Mouse (Mus musculus) hindbrain, postnatal 0 days (tissue): ENCODE measurements around the gene Aars. TPM values are rescaled to one million over a fixed set of nuclear protein-coding genes. Genes with fewer than 3 reads are reported as not detected.
"Not testable (repeated sequence)": the region's sequence is repeated elsewhere in the genome, so short reads cannot be mapped to it uniquely, and the experiment has no call there.

Experiments used
- ATAC-seq: fragments of 200-750 bp; cut with Nextera tagmentation; 2 replicates; pipeline ENCODE4 v1.8.0; 2017; ENCODE audit warnings: mild to moderate bottlenecking, moderate TSS enrichment, moderate library complexity
- DNase-seq: peaks from one replicate; pipeline ENCODE4 v3.0.0-alpha.2; 2015; ENCODE audit warnings: low spot score
- H3K27ac ChIP-seq: fragments of 300-500 bp; sonication (generic); 2 replicates; pipeline ENCODE4 v1.5.1; 2014; ENCODE audit warnings: mild to moderate bottlenecking
- H3K27me3 ChIP-seq: fragments of 300-500 bp; sonication (generic); 2 replicates; pipeline ENCODE4 v1.6.1; 2014; ENCODE audit warnings: low read length, mixed read lengths; ENCODE audit not compliant: insufficient read depth
- H3K36me3 ChIP-seq: fragments of 300-500 bp; sonication (generic); 2 replicates; pipeline ENCODE4 v1.6.1; 2014; ENCODE audit warnings: low read length, mixed read lengths; ENCODE audit not compliant: insufficient read depth
- H3K4me1 ChIP-seq: fragments of 300-500 bp; sonication (generic); 2 replicates; pipeline ENCODE4 v1.6.1; 2014; ENCODE audit warnings: antibody characterized with exemption, low read length, mixed read lengths; ENCODE audit not compliant: insufficient read depth
- H3K4me2 ChIP-seq: fragments of 300-500 bp; sonication (generic); 2 replicates; pipeline ENCODE4 v1.6.1; 2014; ENCODE audit warnings: low read depth, mild to moderate bottlenecking, low read length, moderate library complexity, mixed read lengths
- H3K4me3 ChIP-seq: fragments of 300-500 bp; sonication (generic); 2 replicates; pipeline ENCODE4 v1.5.1; 2014; ENCODE audit warnings: low read length
- H3K9ac ChIP-seq: fragments of 300-500 bp; sonication (generic); replicated peaks from 2 replicates; pipeline ENCODE4 v1.6.1; 2014; ENCODE audit warnings: mild to moderate bottlenecking, low read length, moderate library complexity, mixed read lengths
- H3K9me3 ChIP-seq: fragments of 300-500 bp; sonication (generic); 2 replicates; pipeline ENCODE4 v1.6.1; 2016; ENCODE audit warnings: low read length, mixed read lengths
- CTCF ChIP-seq: IDR thresholded peaks from 2 replicates; pipeline ENCODE4 v1.5.1; 2016; ENCODE audit warnings: antibody characterized with exemption, control low read depth, low read depth
- WGBS: fragments of 180-500 bp; shearing (Covaris S2); extraction: QIAGEN DNeasy Blood & Tissue Kit; methylation state at CpG from one replicate; pipeline ENCODE4 v1.1.7; 2014; 5-methylcytosine and 5-hydroxymethylcytosine counted together
- polyA plus RNA-seq: library from polyadenylated mRNA; unstranded; fragments of >200 nt; fragmentation: Nextera tagmentation; extraction: Ambion mirVana; gene quantifications from 2 replicates; pipeline ENCODE4 v1.2.1, GENCODE M21; 2015
- total RNA-seq: library from RNA; depleted of rRNA; stranded (reverse); fragments of >200 nt; gene quantifications from 2 replicates; pipeline ENCODE4 v1.2.3, GENCODE M21; 2014

Aars gene
- total and polyA plus RNA-seq, 2 experiments from 2014 or later, result 82.2 to 99.5 TPM

DNA sequence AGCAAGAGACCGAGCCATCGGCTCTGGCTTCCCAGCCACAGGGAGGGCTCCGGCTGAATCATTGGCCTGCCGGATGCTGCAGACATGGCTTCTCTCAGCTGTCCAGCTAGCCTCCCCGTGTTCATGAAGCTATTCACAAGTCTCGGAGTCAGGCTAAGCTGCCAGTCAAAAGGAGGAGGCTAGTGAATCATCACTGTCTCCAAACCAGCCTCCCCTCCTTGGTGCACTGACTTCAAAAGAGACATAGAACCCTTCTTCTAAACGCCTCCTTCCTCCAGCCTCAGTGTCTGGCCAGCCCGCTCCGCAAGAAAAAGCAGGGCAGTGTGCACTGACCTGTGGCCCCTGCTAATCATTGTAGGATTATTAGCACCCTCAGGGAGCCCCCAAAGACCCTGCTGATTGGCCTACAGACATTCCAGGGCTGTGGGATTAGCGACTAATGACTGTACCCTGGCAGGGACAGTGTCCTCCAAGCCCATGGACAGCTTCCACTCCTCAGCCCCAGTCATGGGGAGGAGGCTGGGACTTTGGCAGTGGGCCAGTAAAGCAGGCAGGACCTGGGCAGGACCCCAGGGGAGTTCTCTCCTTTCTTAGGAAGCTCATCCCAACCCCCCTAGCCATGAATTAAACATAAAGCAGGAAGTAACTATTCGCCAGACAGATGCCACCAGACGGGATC, 48.8 kb downstream of the Aars start:
- WGBS, result 51% methylated on average over 12 of the region's 12 CpGs
- H3K4me1 ChIP-seq, result no peaks in the 10 kb centered on the region
- H3K4me2 ChIP-seq, result no peak overlapping the region
- H3K27ac ChIP-seq, result no peak overlapping the region
- H3K36me3 ChIP-seq, result no peaks in the 10 kb centered on the region
- H3K9ac ChIP-seq, result no peak overlapping the region
- no peak overlapping the region for H3K4me3 ChIP-seq
- no peak for TF ChIP-seq CTCF
- H3K27me3 ChIP-seq, result no peaks in the 10 kb centered on the region
- ATAC-seq (no peak), DNase-seq (peak; percentile 13)
- H3K9me3 ChIP-seq, result no peaks in the 10 kb centered on the region

- DNase-seq, H3K4me3 ChIP-seq, H3K4me2 ChIP-seq, ATAC-seq, H3K9ac ChIP-seq, H3K27me3 ChIP-seq, H3K4me1 ChIP-seq, H3K9me3 ChIP-seq, H3K27ac ChIP-seq, H3K36me3 ChIP-seq: not testable (repeated sequence)
- 96% methylated on average over 5 of the region's 5 CpGs for WGBS
Observed at GRCm38 (mm10) chr8:111083936-111084335, 51.0 kb downstream of the Aars start.

DNA sequence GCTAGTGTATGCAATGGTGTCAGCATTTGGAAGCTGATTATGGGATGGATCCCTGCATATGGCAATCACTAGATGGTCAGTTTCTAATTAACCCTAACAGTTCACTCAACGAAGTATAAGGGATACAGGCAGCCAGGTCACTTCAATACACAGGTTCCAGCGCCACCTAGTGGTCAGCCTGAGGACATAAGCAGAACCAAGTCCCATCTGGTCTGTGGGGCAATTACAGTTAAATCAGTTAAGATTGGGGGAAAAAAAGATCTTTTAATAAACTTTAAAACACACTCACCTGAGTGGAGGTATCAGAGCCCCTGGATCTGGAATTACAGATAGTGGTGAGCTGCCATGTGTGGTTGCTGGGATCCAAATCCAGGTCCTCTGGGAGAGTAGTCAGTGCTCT, 57.2 kb downstream of the Aars start:
- ATAC-seq (peak; percentile 55; the same call in 1 of the 2 replicates), DNase-seq (peak; percentile 89)
- Histone ChIP-seq H3K4me3 (no peak overlapping the region), H3K4me1 (no peaks in the 10 kb centered on the region), H3K27me3 (no peaks in the 10 kb centered on the region), H3K4me2 (no peak overlapping the region), H3K36me3 (no peaks in the 10 kb centered on the region), H3K9ac (no peak overlapping the region), H3K9me3 (no peaks in the 10 kb centered on the region), H3K27ac (no peak overlapping the region)
- 0% methylated on average over 2 of the region's 2 CpGs for WGBS
- peak; percentile 87 for TF ChIP-seq CTCF

- Histone ChIP-seq H3K27me3 (no peaks in the 10 kb centered on the region), H3K27ac (no peak overlapping the region), H3K4me2 (no peak overlapping the region), H3K9ac (no peak overlapping the region), H3K36me3 (no peaks in the 10 kb centered on the region), H3K4me1 (no peaks in the 10 kb centered on the region), H3K9me3 (no peaks in the 10 kb centered on the region), H3K4me3 (no peak overlapping the region)
- WGBS, result 81% methylated on average over 7 of the region's 7 CpGs
- TF ChIP-seq CTCF, result no peak
- no peak for DNase-seq
- ATAC-seq, result no peak
Observed at GRCm38 (mm10) chr8:111091706-111092105, 58.8 kb downstream of the Aars start.

GRCm38 (mm10) chr8:111092326-111092725, 59.4 kb downstream of the Aars start, which contains the start of gene Clec18a:
Gene Clec18a (minus strand): TSS chr8:111092426.
- H3K4me2 ChIP-seq, H3K27me3 ChIP-seq, H3K9ac ChIP-seq, H3K9me3 ChIP-seq, H3K4me1 ChIP-seq, H3K36me3 ChIP-seq, H3K4me3 ChIP-seq, H3K27ac ChIP-seq, DNase-seq, ATAC-seq: not testable (repeated sequence)
- 93% methylated on average over 4 of the region's 6 CpGs for WGBS

- H3K9me3 ChIP-seq, result no peaks in the 10 kb centered on the region
- no peaks in the 10 kb centered on the region for H3K4me1 ChIP-seq
- no peaks in the 10 kb centered on the region for H3K36me3 ChIP-seq
- 7% methylated on average over 48 of the region's 72 CpGs for WGBS
- peak within 1 kb of the TSS; percentile 67 for H3K4me3 ChIP-seq
- ATAC-seq, result peak; percentile 95
- no peak for TF ChIP-seq CTCF
- DNase-seq, result peak; percentile 93
- peak within 1 kb of the TSS; percentile 61 for H3K9ac ChIP-seq
- no peaks in the 10 kb centered on the region for H3K27me3 ChIP-seq
- H3K4me2 ChIP-seq, result peak within 1 kb of the TSS; percentile 74
- H3K27ac ChIP-seq, result peak within 1 kb of the TSS; percentile 80
Observed at GRCm38 (mm10) chr8:111093865-111094718, 61.1 kb downstream of the Aars start, which contains the start of gene Pdpr. Gene Pdpr (plus strand): TSS chr8:111094630.

DNA sequence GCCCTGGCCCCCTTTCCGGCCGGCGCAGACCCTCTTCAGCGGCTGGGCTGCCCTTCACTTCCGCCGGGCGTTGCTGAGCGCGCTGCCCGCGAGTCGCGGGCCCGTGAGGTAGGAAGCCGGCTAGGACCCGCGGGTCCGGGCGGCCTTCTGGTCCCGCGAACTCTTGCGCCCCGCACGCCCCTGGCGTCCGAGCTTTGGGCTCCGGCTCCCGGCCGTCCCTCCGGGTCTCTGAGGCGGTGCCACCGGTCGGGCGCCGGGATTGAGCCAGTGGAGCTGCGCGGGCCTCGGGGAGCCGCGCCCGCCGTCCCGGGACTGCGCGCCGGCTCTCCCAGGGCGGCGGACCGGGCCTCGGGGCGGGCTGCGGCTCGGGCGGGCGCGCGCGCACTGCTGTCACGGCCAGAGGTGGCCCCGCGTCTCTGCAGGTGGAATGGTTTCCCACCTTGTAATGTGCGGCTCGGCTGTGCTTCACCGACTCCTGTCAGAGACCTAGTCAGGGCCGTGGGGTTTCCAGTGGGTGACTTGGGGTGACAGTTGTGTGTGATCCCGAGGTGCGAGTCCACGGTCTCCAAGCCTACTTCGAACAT, 61.9 kb downstream of the Aars start:
- H3K9ac ChIP-seq, result peak overlapping the region; percentile 61
- not testable (repeated sequence) for DNase-seq, H3K27me3 ChIP-seq, H3K9me3 ChIP-seq, ATAC-seq, H3K4me1 ChIP-seq, H3K36me3 ChIP-seq
- H3K27ac ChIP-seq, result peak overlapping the region; percentile 48; the same call in 1 of the 2 replicates
- peak overlapping the region; percentile 62 for H3K4me2 ChIP-seq
- WGBS, result under 1% methylated on average over 53 of the region's 69 CpGs
- H3K4me3 ChIP-seq, result peak overlapping the region; percentile 67
